Mouse (Mus musculus) testis, adult 10 weeks (tissue): ENCODE results near the gene Zfp111. TPM values are rescaled to one million over a fixed set of nuclear protein-coding genes. Genes with fewer than 3 reads are reported as not detected.

Source experiments
- polyA plus RNA-seq: library from polyadenylated mRNA; stranded (reverse); fragments of 350-450 nt; fragmentation: Illumina TruSeq; extraction: RNeasy Lipid Tissue Mini Kit (QIAGEN cat#74804); gene quantifications from one replicate; pipeline ENCODE4 v1.2.3, GENCODE M21; 2014; ENCODE audit warnings: low read depth, low replicate concordance

Zfp111 gene
- polyA plus RNA-seq: 3.2 TPM

DNA sequence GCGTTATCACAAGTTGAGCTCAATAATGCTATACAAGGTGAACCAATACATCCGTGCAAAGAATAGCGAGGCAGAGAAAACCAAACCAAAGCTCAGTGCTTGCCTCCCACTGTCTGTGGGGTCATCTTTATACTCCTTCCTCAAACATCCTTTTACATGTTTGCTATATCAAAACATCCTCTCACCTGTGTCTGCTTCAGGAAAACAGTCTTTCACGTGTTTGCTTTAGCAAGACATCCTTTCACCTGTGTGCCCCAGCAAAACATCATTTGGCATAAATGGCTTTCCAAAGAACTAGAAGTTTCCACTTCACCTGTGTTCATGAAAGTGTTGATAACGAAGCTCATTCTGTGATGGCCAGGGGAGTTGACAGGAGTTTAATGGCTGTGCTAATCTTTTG lies at the start of gene Zfp111:
Zfp111 (minus strand) TSS at position 101 of the 400 bp plus-strand sequence.

GRCm38 (mm10) chr7:24254633-24255474 lies 43.6 kb upstream of the Zfp111 start, which contains the start of gene Zfp108:
Zfp108 (plus strand) TSS chr7:24254794.

GRCm38 (mm10) chr7:24237040-24237791 lies 26.0 kb upstream of the Zfp111 start, which contains the start of gene Zfp109:
Zfp109 (minus strand) TSS chr7:24237560.

GRCm38 (mm10) chr7:24174618-24175336 lies 36.5 kb downstream of the Zfp111 start, which contains the start of gene Zfp114:
Zfp114 (plus strand) TSS chr7:24175060.

Other genes with a start within 250 kb of the Zfp111 start
- 9.7 TPM for gene Vmn1r181, start 236.8 kb downstream of the Zfp111 start, polyA plus RNA-seq
- gene V1rd19, start 209.8 kb downstream of the Zfp111 start, polyA plus RNA-seq: 0.35 TPM
- gene Vmn1r183, start 158.2 kb downstream of the Zfp111 start, polyA plus RNA-seq: not detected
- gene Zfp180, start 129.5 kb downstream of the Zfp111 start, polyA plus RNA-seq: 6.5 TPM
- 0.52 TPM for gene Zfp112, start 99.1 kb downstream of the Zfp111 start, polyA plus RNA-seq
- 1.3 TPM for gene Zfp235, start 77.3 kb downstream of the Zfp111 start, polyA plus RNA-seq
- gene Zfp114, start 36.4 kb downstream of the Zfp111 start, polyA plus RNA-seq: 0.21 TPM
- 0.70 TPM for gene Zfp109, start 26.1 kb upstream of the Zfp111 start, polyA plus RNA-seq
- 0.77 TPM for gene Zfp108, start 43.4 kb upstream of the Zfp111 start, polyA plus RNA-seq
- 6.5 TPM for gene Zfp93, start 59.0 kb upstream of the Zfp111 start, polyA plus RNA-seq
- 8.8 TPM for gene Zfp61, start 89.8 kb upstream of the Zfp111 start, polyA plus RNA-seq
- gene Zfp94, start 105.2 kb upstream of the Zfp111 start, polyA plus RNA-seq: 3.2 TPM
- 0.36 TPM for gene Tescl, start 122.5 kb upstream of the Zfp111 start, polyA plus RNA-seq
- 0.41 TPM for gene Lypd5, start 137.8 kb upstream of the Zfp111 start, polyA plus RNA-seq
- not detected for gene Kcnn4, start 158.8 kb upstream of the Zfp111 start, polyA plus RNA-seq
- 6.5 TPM for gene Smg9, start 188.2 kb upstream of the Zfp111 start, polyA plus RNA-seq
- 1.1 TPM for gene Irgc1, start 240.9 kb upstream of the Zfp111 start, polyA plus RNA-seq